Mouse (Mus musculus) limb, embryonic 12.5 days (tissue): ENCODE data around the gene Bcl2. TPM values are rescaled to one million over a fixed set of nuclear protein-coding genes. Genes with fewer than 3 reads are reported as not detected.

ENCODE experiments used
- ATAC-seq: fragments of 200-750 bp; cut with Nextera tagmentation; 2 replicates; pipeline ENCODE4 v1.8.0; 2017; ENCODE audit warnings: low read depth, moderate TSS enrichment; ENCODE audit not compliant: insufficient number of reproducible peaks, insufficient read depth, low FRiP score, low TSS enrichment
- H3K27ac ChIP-seq: fragments of 300-500 bp; sonication (generic); 2 replicates; pipeline ENCODE4 v1.5.1; 2016; ENCODE audit warnings: mild to moderate bottlenecking, moderate library complexity
- H3K27me3 ChIP-seq: fragments of 300-500 bp; sonication (generic); 2 replicates; pipeline ENCODE4 v1.6.1; 2016; ENCODE audit warnings: mild to moderate bottlenecking, moderate library complexity
- H3K36me3 ChIP-seq: fragments of 300-500 bp; sonication (generic); 2 replicates; pipeline ENCODE4 v1.6.1; 2016; ENCODE audit warnings: mild to moderate bottlenecking, moderate library complexity
- H3K4me1 ChIP-seq: fragments of 300-500 bp; sonication (generic); replicated peaks from 2 replicates; pipeline ENCODE4 v1.6.1; 2016
- H3K4me2 ChIP-seq: fragments of 300-500 bp; sonication (generic); 2 replicates; pipeline ENCODE4 v1.6.1; 2016; ENCODE audit warnings: mild to moderate bottlenecking, moderate library complexity
- H3K4me3 ChIP-seq: fragments of 300-500 bp; sonication (generic); replicated peaks from 2 replicates; pipeline ENCODE4 v1.5.1; 2016; ENCODE audit warnings: mild to moderate bottlenecking
- H3K9ac ChIP-seq: fragments of 300-500 bp; sonication (generic); replicated peaks from 2 replicates; pipeline ENCODE4 v1.6.1; 2016; ENCODE audit warnings: mild to moderate bottlenecking, moderate library complexity
- H3K9me3 ChIP-seq: fragments of 300-500 bp; sonication (generic); 2 replicates; pipeline ENCODE4 v1.6.1; 2016; ENCODE audit warnings: mild to moderate bottlenecking, moderate library complexity
- WGBS: fragments of 180-500 bp; shearing (Covaris S2); methylation state at CpG from one replicate; pipeline ENCODE4 v1.1.7; 2016; 5-methylcytosine and 5-hydroxymethylcytosine counted together
- polyA plus RNA-seq: library from polyadenylated mRNA; unstranded; fragments of >200 nt; fragmentation: Nextera tagmentation; extraction: Ambion mirVana; gene quantifications from 2 replicates; pipeline ENCODE4 v1.2.1, GENCODE M21; 2016

The Bcl2 gene
- polyA plus RNA-seq, 1 experiment from 2014 or later, result 27.5 TPM

- H3K9me3 ChIP-seq, result no peaks in the 10 kb centered on the region
- H3K27ac ChIP-seq, result peak overlapping the region; percentile 67
- peak overlapping the region; percentile 0; the same call in 1 of the 2 replicates for H3K4me2 ChIP-seq
- peak; percentile 94 for ATAC-seq
- no peak overlapping the region for H3K9ac ChIP-seq
- H3K36me3 ChIP-seq, result no peaks in the 10 kb centered on the region
- WGBS, result 16% methylated on average over 5 of the region's 5 CpGs
- no peaks in the 10 kb centered on the region for H3K27me3 ChIP-seq
- H3K4me1 ChIP-seq, result peaks cover 31% of the 10 kb centered on the region
- no peak overlapping the region for H3K4me3 ChIP-seq
Observed at GRCm38 (mm10) chr1:106597575-106598291, 116.3 kb downstream of the Bcl2 start.

- H3K36me3 ChIP-seq, result no peaks in the 10 kb centered on the region
- no peak overlapping the region for H3K4me2 ChIP-seq
- H3K9ac ChIP-seq, result no peak overlapping the region
- H3K27ac ChIP-seq, result no peak overlapping the region
- H3K4me1 ChIP-seq, result peaks cover 27% of the 10 kb centered on the region
- ATAC-seq, result no peak
- 90% methylated on average over 1 of the region's 1 CpGs for WGBS
- no peaks in the 10 kb centered on the region for H3K9me3 ChIP-seq
- H3K27me3 ChIP-seq, result no peaks in the 10 kb centered on the region
- no peak overlapping the region for H3K4me3 ChIP-seq
Observed at GRCm38 (mm10) chr1:106596380-106596779, 117.7 kb downstream of the Bcl2 start.

GRCm38 (mm10) chr1:106595286-106595885 lies 118.7 kb downstream of the Bcl2 start:
- WGBS, result 89% methylated on average over 6 of the region's 6 CpGs
- Histone ChIP-seq H3K9ac (no peak overlapping the region), H3K4me3 (no peak overlapping the region), H3K9me3 (no peaks in the 10 kb centered on the region), H3K27me3 (no peaks in the 10 kb centered on the region), H3K27ac (no peak overlapping the region), H3K4me2 (no peak overlapping the region), H3K4me1 (peaks cover 34% of the 10 kb centered on the region), H3K36me3 (no peaks in the 10 kb centered on the region)
- ATAC-seq, result no peak

- no peak for ATAC-seq
- Histone ChIP-seq H3K4me1 (peaks cover 26% of the 10 kb centered on the region), H3K4me2 (no peak overlapping the region), H3K27me3 (no peaks in the 10 kb centered on the region), H3K27ac (no peak overlapping the region), H3K36me3 (no peaks in the 10 kb centered on the region), H3K4me3 (no peak overlapping the region), H3K9ac (no peak overlapping the region), H3K9me3 (no peaks in the 10 kb centered on the region)
- 46% methylated on average over 2 of the region's 2 CpGs for WGBS
Observed at GRCm38 (mm10) chr1:106591180-106591774, 122.8 kb downstream of the Bcl2 start.

GRCm38 (mm10) chr1:106589141-106589540 lies 124.9 kb downstream of the Bcl2 start:
- H3K27ac ChIP-seq, result no peak overlapping the region
- no peak for ATAC-seq
- no peaks in the 10 kb centered on the region for H3K36me3 ChIP-seq
- no peaks in the 10 kb centered on the region for H3K9me3 ChIP-seq
- peaks cover 34% of the 10 kb centered on the region for H3K4me1 ChIP-seq
- H3K4me3 ChIP-seq, result no peak overlapping the region
- H3K27me3 ChIP-seq, result no peaks in the 10 kb centered on the region
- no peak overlapping the region for H3K4me2 ChIP-seq
- no peak overlapping the region for H3K9ac ChIP-seq
- 87% methylated on average over 2 of the region's 2 CpGs for WGBS

GRCm38 (mm10) chr1:106587866-106588470 lies 126.1 kb downstream of the Bcl2 start:
- Histone ChIP-seq H3K27me3 (no peaks in the 10 kb centered on the region), H3K4me2 (no peak overlapping the region), H3K27ac (no peak overlapping the region), H3K4me1 (peaks cover 44% of the 10 kb centered on the region), H3K9me3 (no peaks in the 10 kb centered on the region), H3K4me3 (no peak overlapping the region), H3K36me3 (no peaks in the 10 kb centered on the region), H3K9ac (no peak overlapping the region)
- 92% methylated on average over 4 of the region's 4 CpGs for WGBS
- ATAC-seq, result no peak

GRCm38 (mm10) chr1:106586761-106587160 lies 127.3 kb downstream of the Bcl2 start:
- Histone ChIP-seq H3K4me2 (no peak overlapping the region), H3K9me3 (no peaks in the 10 kb centered on the region), H3K36me3 (no peaks in the 10 kb centered on the region), H3K4me3 (no peak overlapping the region), H3K4me1 (peaks cover 47% of the 10 kb centered on the region), H3K27ac (no peak overlapping the region), H3K9ac (no peak overlapping the region), H3K27me3 (no peaks in the 10 kb centered on the region)
- WGBS, result 32% methylated on average over 6 of the region's 6 CpGs
- peak; percentile 82; the same call in 1 of the 2 replicates for ATAC-seq

- no peak overlapping the region for H3K4me3 ChIP-seq
- ATAC-seq, result no peak
- no peaks in the 10 kb centered on the region for H3K9me3 ChIP-seq
- no peaks in the 10 kb centered on the region for H3K36me3 ChIP-seq
- peaks cover 37% of the 10 kb centered on the region for H3K4me1 ChIP-seq
- no peaks in the 10 kb centered on the region for H3K27me3 ChIP-seq
- H3K4me2 ChIP-seq, result no peak overlapping the region
- H3K27ac ChIP-seq, result no peak overlapping the region
- H3K9ac ChIP-seq, result no peak overlapping the region
Observed at GRCm38 (mm10) chr1:106585349-106585748, 128.7 kb downstream of the Bcl2 start.

GRCm38 (mm10) chr1:106584824-106585223 lies 129.2 kb downstream of the Bcl2 start:
- no peak overlapping the region for H3K4me3 ChIP-seq
- ATAC-seq, result no peak
- no peaks in the 10 kb centered on the region for H3K36me3 ChIP-seq
- H3K4me1 ChIP-seq, result peaks cover 37% of the 10 kb centered on the region
- no peaks in the 10 kb centered on the region for H3K27me3 ChIP-seq
- no peak overlapping the region for H3K27ac ChIP-seq
- no peaks in the 10 kb centered on the region for H3K9me3 ChIP-seq
- H3K4me2 ChIP-seq, result no peak overlapping the region
- 86% methylated on average over 2 of the region's 2 CpGs for WGBS
- no peak overlapping the region for H3K9ac ChIP-seq

- no peaks in the 10 kb centered on the region for H3K36me3 ChIP-seq
- H3K9ac ChIP-seq, result no peak overlapping the region
- no peaks in the 10 kb centered on the region for H3K27me3 ChIP-seq
- no peak overlapping the region for H3K4me2 ChIP-seq
- peak overlapping the region; percentile 59 for H3K27ac ChIP-seq
- ATAC-seq, result no peak
- WGBS, result 88% methylated on average over 4 of the region's 4 CpGs
- H3K4me3 ChIP-seq, result no peak overlapping the region
- H3K4me1 ChIP-seq, result peaks cover 37% of the 10 kb centered on the region
- no peaks in the 10 kb centered on the region for H3K9me3 ChIP-seq
Observed at GRCm38 (mm10) chr1:106584273-106584672, 129.8 kb downstream of the Bcl2 start.
